Mouse (Mus musculus) granulocyte monocyte progenitor cell, adult 5-6 weeks (primary cell): Measurements from ENCODE around the gene Cux1. TPM values are rescaled to one million over a fixed set of nuclear protein-coding genes. Genes with fewer than 3 reads are reported as not detected.

Experiments used
- ATAC-seq: replicated peaks from 2 replicates; pipeline ENCODE4 v1.8.0; 2016; ENCODE audit warnings: mild to moderate bottlenecking, moderate TSS enrichment, inconsistent platforms; ENCODE audit not compliant: poor library complexity, severe bottlenecking
- total RNA-seq, 2 experiments: library from RNA; stranded (forward) in 1 of 2; stranded (reverse) in 1 of 2; fragments of 200-712, 200-1000 nt in 1 of 2; fragments of >200 nt in 1 of 2; fragmentation: Nextera tagmentation in 1 of 2; gene quantifications; 2 replicates each; pipeline ENCODE4 v1.2.3; 2014 to 2017

The Cux1 gene
- total RNA-seq, 2 experiments from 2014 or later: 94.1 to 109 TPM

DNA sequence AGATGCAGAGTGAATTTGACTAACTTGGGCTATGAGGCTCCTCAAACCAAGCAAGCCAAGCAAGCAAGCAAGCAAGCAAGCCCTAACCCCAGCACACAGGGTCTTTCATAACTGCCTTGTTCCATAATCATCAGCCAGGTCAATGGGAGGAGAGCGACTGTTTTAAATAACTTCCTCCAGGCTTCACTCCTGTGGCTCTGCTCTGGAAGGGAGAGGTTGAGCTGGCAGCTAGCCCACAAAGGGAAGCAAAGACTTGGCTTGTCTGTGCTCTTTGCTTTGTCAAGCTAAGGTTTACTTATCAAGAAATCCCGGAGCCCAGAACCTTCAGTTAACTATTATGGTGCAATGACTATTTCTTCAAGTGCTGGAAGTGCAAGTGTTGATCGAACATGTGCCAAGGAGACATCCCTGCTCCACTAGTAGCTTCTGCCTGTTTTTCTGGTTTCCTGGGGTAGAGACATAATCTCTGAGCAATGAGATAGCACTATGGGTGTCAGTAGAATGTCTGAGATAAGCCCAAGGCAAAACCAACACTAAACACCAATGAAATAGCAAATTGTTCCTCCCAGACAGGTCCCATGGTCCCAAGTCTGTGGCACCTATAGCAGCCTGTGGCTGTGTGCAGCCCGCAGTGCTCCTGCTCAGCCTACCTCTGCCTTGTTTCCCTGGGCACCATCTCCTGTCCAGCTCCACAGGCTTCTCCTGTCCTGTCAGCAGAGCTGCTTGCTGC, 230.3 kb downstream of the Cux1 start:
- ATAC-seq: no peak

DNA sequence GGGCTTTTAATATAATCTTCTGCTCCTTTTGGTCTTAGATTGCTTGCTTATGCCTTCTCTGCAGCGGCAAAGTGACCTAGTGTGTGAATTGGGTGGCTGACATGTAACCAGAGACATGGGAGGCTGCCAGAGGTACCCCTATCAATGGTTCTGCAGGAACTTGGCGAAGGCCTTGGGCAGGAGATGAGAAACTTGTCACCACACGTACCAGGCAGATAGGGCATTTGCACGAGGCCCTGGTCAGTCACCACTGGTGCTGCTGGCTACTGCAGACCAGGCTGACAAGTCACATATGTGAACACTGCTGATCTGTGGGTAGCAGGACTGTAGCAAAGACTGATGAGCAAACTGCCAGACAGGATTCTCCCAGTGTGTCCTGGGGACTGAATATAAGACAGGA, 231.6 kb downstream of the Cux1 start:
- ATAC-seq: no peak

DNA sequence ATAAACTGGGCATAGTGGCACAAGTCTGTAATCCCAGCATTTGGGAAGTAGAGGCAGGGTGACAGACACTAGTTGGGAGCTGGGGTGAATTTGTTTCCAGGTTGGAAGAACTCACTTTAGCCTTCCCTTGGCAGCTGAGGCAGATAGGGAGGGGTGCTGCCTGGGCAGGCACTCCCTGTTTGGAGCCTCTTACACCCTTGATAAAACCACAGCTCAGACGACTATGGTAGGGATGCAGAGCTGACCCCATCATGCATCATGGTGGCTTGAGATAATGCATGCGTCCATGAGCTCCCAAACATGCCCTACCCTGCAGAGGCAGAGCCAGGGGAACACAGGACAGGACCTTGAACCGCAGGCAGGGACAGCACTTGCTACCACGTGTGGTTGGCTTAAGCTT, 232.5 kb downstream of the Cux1 start:
- ATAC-seq: no peak

DNA sequence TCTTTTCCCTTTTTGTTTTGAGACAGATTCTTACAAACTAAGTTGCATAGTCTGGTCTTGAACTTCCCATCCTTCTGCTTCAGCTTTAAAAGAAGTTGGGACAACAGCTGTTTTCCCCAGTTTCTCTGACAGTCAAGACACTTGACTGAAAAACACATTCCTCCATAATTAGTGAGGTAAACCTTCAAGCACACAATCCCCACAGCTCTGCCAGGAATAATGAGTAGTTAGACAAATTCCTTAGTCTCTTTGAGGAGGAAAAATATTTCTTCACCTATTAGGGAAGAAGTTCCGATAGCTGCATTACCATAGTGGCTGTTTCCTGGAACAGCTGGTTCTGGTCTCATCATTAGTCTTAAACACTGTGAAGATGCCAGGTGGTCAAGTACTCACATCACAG, 233.2 kb downstream of the Cux1 start:
- ATAC-seq: no peak

DNA sequence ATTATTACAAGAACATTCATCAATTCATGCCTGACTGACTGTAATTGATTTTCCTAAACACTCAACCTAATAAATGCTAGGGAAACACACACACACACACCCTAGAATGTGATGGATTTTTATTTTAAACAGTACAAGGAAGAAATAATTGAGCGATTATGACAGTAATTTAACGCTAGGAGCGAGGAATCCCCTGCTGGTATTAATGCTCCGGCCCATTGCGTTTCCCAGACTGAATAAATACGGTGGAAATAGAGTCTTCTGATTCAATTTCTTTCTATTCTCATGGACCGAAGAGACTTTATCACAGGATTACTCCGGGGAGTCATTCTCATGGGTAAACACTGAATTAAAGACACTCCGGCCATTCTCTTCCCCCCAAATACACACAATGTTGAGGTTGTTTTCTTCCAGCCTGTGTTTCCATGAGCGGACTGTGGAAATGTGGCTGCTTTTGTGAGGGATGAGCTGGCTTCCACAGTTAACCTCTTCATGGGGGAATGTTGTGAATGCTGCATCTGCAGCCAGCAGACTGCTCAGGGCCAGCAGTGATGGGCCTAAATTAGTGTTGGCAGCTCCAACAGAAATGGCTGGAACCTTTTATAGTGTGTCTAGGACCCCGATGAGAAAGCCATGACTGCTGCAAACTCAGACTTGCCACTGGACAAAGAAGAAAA, 234.4 kb downstream of the Cux1 start:
- ATAC-seq: no peak

DNA sequence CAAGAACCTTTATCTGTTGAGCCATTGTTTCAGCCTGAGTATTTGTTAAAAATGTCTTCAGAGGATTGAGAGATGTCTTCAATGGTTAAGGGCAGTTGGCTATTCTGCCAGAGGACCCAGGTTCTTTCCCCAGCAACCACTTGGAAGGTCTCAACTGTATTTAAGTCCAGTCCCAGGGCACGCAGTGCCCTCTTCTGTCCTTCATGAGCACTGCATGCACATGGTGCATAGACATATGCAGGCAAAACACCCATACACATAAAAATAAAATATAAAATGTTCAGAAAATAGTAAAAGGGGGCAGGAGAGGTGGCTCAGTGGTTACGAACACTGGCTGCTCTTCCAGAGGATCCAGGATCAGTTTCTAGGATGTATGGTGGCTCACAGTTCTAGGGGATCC, 239.6 kb downstream of the Cux1 start:
- ATAC-seq: no peak

DNA sequence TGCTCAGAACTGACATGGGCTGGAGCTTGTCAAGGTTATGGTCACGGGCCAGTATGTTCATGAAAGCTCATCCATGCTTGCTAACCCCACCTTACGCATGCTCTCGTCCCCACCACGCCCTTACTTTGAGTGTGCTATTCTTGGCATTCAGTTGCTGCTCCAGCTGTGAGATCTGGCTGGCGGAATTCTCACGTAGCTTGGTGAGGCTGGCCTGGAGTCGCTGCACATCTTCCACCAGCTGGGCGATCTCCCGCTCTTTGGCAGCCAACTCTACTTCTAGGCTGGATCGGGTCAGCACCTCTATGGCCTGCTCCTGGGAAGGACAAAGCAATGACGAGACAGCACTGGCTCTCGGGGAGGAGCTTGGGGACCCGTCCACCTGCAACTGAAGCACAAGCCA, 240.7 kb downstream of the Cux1 start:
- no peak for ATAC-seq

DNA sequence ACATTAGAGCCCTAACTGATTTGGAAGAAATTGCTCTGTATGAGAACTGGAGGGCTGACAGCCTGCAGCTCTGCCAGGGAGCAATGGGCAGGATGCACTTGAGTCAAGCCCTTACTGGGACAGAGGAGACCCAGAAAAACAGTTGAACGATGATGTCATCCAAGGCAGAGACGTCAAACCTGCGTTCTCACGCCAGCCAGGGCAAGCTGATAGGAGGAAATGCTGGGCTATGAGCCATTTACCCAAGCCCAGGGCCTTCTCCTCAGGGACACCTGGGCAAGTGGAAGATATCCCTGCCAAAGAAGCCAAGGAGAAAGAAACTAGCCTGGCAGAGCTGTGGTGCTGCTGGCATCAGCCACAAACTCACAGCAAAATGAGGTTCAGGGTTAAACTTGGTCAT, 242.8 kb downstream of the Cux1 start:
- ATAC-seq: no peak

DNA sequence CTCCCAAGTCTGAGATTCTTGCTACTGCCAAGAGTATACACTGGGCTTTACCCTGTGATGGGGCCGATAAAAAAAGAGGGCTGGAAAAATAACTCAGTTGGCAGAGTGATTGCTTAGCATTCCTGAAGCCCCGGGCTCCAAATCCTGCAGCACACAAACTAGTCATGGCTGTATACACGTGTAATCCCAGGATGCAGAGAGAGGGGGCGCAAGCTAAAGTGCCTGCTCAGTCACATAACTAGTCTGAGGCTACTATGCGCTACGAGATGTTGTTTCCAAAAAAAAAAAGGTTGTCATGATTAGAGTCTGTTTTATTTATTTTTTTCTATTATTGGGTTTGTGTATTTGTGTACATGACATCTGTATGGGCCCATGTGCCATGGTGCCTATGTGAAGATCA, 245.9 kb downstream of the Cux1 start:
- no peak for ATAC-seq

DNA sequence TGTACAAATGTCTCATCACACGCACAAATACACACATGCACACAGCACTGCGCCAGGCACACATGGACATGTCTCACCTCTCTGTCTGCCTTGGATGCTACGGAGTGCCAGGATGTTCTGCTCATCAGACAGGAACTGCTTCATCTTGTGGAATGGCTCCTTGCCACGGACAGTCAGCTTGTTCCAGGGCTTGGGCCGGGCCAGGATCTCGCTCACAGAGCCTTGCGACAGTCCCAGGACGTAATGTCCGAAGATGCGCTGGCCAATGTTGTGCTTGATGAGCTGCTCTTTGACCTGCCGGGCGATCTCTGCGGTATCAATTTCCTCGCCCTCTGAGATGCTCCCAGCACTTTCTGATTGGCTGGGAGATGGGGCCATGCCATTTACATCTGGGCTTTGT, 254.7 kb downstream of the Cux1 start:
- ATAC-seq: no peak

DNA sequence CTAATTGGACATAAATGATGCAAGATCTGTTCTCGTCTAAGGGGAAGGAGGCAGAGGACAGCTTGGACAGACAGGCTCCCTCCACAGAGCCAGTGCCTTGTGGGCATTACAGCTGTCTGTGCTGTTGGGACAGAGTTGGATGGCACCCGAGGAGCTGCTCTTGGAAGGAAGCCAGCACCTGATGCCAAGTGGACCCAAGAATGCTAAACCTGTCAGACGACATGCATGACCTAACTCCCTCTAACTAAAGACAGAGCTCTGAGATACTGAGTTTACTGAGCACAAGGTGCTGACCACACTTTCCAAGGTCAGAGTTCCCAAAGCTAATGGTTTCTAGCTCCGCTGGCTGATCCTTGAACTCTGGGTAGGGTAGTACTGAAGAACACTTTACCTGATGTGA, 255.1 kb downstream of the Cux1 start:
- ATAC-seq: no peak

DNA sequence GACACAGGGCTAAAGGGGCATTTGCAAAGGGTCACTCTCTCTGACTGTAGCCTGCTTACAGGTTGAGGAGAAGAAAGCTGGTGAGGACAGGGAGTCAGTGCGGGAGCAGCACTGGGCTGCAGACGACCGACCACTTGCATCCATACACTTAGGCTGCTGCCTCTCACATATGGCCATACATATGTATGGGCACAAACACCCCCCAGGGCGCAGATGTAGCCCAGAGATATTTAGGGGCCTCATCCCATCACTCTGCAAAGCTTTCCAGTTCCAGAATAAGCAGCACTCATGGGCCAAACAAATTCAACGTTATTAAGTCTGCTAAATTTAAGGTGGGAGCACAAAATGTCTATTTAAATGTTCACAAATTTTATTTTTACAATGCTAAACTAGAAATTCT, 261.0 kb downstream of the Cux1 start:
- ATAC-seq: no peak

DNA sequence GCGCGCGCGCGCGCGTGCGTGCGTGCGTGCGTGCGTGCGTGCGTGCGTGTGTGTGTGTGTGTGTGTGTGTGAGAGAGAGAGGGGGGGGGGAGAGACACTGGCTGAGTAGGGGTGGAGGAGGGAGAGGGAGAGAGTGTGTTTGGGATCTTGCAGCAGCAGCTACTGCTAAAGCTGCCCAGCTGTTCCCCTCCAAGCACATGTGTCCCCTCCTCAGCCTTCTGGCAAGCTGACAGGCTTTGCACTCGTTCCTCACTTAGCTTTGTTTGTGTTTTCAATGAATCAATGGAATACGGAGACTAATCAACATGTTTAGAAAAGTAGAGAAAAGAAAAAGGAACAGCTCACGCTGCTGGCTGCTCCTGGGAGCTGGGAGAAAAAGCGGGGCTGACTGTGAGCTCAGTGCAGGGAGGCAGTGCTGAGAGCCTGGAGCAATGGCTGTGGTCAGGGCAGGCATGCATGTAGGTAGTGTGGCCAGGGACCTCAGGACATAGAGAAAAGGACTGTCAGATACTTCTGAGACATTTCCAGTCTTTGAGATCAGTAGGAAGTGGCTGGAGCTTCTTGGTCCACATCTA, 263.8 kb downstream of the Cux1 start:
- ATAC-seq: no peak

DNA sequence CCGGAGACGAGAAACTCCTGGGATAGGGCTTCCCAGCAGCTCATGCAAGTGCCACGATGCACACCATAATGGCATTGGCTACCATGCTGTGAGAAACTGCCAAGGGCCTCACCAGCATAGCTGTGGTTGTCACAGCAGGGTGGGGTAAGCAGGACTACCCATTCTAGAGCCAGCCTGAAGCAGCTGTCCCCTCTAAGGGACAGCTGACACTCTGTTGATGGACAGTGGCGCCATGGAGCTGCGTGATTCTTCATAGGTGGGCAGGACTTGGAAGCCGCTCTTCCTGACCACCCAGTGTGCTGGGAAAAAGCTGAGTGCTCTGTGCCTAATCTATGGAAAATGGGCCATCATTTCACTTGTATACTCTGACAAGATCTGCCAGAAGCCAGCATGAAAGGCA, 266.4 kb downstream of the Cux1 start:
- ATAC-seq: no peak

DNA sequence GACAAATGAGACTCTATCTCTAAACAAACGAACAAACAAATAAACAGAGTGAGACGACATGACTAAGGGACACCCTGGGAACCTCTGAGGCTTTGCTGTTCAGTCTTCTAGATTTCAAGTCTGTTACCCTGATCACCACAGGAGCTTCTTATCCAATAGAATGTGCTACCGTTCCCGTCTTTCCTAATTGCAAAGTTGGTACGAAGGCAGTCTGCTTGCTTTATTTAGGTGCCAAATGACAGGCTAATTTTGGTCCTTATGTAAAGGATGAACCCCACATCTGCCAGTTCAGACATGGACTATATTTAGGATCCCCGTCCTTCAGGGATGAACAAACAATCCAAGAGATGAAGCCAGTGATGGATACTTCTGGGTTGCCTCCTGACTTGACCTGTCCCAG, 269.6 kb downstream of the Cux1 start:
- no peak for ATAC-seq

DNA sequence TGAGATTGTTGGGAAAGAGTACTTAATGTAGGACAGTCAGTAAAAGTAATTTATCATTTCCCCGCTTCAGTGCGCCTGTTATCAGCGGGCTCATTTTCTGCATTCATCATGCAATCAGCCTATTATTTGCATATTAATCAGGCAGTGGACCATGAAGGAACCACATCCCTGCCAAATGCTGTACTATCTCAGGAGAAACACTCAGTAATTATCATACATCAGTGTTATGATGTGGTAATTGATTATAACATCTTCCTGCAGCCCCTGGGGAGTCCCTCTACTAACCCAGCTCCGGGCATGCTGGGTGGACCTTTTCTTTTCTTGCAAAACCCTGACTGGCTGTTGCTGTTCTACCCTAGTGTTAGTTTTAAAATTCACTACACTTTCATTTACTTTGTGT, 270.4 kb downstream of the Cux1 start:
- no peak for ATAC-seq

DNA sequence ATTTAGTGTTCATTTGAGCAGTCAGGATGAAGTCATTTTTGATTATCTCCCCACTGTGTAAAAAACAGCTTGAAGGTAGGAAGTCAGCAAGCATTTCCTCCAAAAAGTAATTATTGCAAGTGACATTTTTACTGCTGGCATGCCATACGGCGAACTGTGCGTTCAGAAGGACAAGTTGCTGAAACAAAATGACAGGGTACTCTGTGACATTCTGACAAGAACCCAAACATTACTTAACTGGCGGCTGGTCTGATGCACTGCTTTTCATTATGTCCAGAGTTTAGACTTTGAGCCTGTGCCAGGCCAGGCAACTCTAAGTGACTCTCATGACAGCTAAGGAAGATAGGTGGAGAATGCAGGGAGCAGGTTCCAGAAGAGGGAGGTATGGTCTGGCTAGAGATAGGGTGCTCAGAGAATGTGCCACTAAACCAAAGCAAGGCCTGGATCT, 274.3 kb downstream of the Cux1 start:
- no peak for ATAC-seq

DNA sequence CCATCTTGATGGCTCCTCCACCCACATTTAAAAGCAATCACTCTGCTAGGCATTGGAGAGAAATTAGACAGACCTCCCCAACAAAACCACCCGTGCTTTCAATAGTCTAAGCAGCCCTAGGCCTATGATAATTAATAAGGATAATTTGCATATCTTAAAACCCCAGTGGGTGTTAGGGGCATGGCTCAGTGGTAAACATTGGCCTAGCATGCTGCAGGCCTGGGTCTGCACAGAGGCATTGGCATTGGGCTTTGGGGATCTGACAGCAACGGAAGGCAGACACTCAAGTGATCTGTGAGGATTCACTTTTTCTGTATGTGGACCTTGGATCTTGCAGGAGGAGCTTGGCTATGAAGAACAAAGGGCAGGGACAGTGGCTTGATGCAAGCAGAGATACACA, 274.9 kb downstream of the Cux1 start:
- no peak for ATAC-seq

DNA sequence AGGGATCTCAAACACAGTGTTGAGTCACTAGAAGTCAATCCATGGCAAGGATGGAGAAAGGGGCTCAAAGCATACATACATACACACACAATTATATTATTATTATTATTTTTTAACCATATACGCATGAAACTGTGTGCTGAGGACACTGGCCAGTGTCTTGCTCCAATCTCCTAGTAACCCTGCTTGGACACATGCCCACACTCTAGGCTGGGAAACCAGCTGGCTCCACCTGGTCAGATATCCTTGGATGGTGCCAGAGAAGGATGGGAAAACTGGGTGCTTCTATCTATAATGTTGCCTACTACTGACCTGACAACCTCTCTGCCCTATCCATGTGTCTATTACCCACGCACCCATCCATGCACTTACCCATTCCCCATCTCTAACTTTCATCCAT, 275.7 kb downstream of the Cux1 start:
- ATAC-seq: no peak

DNA sequence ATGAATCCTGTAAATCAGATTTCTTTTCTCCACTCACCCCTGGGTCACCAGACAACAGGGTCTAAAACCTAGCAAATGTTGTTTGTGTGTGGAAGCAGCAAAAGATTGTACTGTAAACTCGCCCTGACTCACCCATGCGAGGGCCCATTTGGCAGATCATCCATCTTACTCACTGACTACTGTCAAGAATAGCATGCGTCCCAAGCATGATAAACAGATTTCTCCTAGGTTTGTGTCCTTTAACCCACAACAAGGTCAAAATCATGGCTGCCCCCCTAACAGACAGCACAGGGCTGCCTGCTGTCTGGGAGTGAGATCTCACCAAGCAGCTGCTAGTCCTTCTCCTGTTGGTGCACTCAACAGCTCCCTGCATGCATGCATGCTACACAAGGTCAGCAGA, 277.5 kb downstream of the Cux1 start:
- ATAC-seq: no peak

DNA sequence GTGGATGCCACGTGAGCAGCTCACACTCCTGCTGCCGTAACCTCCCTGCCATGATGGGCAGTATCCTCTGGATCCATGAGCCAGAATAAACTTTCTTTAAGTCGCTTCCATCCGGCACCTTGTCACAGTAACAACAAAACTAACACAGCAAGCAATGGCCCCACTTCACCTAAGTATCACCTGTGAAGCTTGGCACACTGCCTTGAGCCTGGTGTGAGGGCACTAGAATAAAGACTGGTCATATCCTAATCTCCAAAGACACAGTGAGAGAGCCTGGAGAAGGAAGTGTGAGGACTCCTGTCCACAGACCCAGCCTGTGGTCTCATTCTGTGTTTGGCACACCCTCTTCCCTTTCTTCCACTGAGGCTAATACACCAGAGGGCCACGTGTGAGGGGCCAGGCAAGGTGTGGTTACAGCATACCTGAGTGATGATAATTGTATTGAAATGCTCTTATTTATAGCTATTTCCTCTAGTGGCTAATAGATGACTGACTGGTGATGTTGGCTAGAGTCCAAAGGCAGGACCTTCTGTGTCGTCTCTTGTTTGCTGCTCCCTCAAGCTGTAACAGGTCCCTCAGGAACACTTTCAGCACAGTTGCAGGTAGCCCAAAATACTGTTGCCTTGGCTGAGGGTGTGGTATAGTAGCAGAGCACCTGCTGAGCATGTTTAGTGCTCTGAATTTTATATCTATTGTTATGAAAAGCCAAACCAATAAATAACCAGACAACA, 278.8 kb downstream of the Cux1 start:
- ATAC-seq: no peak
